Mouse (Mus musculus) kidney, adult 2 months (tissue): ENCODE data around the gene Atp2a3. TPM values are rescaled to one million over a fixed set of nuclear protein-coding genes. Genes with fewer than 3 reads are reported as not detected.

ENCODE experiments used
- DNase-seq: peaks from one replicate; pipeline ENCODE4 v3.0.0; 2021
- H3K27ac ChIP-seq: fragments of 200-500 bp; 2 replicates; pipeline ENCODE4 v1.5.1; 2012; ENCODE audit warnings: low read depth, low read length, control low read depth, inconsistent platforms; ENCODE audit not compliant: insufficient read depth
- H3K27me3 ChIP-seq: fragments of 200-500 bp; replicated peaks from 2 replicates; pipeline ENCODE4 v1.6.1; 2012; ENCODE audit warnings: mild to moderate bottlenecking, moderate library complexity, low read length, inconsistent platforms; ENCODE audit not compliant: control insufficient read depth, insufficient read depth
- H3K36me3 ChIP-seq: fragments of 200-500 bp; 2 replicates; pipeline ENCODE4 v1.6.1; 2012; ENCODE audit warnings: mild to moderate bottlenecking, moderate library complexity, low read length, inconsistent platforms; ENCODE audit not compliant: control insufficient read depth, insufficient read depth
- H3K4me1 ChIP-seq: fragments of 200-500 bp; 2 replicates; pipeline ENCODE4 v1.6.1; 2011; ENCODE audit warnings: low read length; ENCODE audit not compliant: control insufficient read depth, insufficient read depth
- H3K4me3 ChIP-seq: fragments of 200-500 bp; 2 replicates; pipeline ENCODE4 v1.5.1; 2011; ENCODE audit warnings: mild to moderate bottlenecking, low read depth, low read length, control low read depth; ENCODE audit not compliant: insufficient read depth
- CTCF ChIP-seq: fragments of 200-500 bp; conservative IDR thresholded peaks from 2 replicates; pipeline ENCODE4 v1.5.1; 2011; ENCODE audit warnings: low read depth, mild to moderate bottlenecking, control low read depth, low read length, moderate library complexity, mixed read lengths; ENCODE audit not compliant: insufficient read depth, insufficient read length
- POLR2A ChIP-seq: fragments of 200-500 bp; IDR thresholded peaks from one replicate; pipeline ENCODE4 v1.6.1; 2011; ENCODE audit warnings: low read depth, low read length, control low read depth
- WGBS: fragments of 180-500 bp; shearing (Covaris S2); methylation state at CpG from one replicate; pipeline ENCODE4 v1.1.7; 2018; 5-methylcytosine and 5-hydroxymethylcytosine counted together
- polyA plus RNA-seq: library from polyadenylated mRNA; depleted of rRNA; stranded (reverse); fragments of >200 nt; gene quantifications from 2 replicates; pipeline ENCODE4 v1.2.3, GENCODE M21; 2012

Gene Atp2a3
- polyA plus RNA-seq, 1 experiment: 28.7 TPM

DNA sequence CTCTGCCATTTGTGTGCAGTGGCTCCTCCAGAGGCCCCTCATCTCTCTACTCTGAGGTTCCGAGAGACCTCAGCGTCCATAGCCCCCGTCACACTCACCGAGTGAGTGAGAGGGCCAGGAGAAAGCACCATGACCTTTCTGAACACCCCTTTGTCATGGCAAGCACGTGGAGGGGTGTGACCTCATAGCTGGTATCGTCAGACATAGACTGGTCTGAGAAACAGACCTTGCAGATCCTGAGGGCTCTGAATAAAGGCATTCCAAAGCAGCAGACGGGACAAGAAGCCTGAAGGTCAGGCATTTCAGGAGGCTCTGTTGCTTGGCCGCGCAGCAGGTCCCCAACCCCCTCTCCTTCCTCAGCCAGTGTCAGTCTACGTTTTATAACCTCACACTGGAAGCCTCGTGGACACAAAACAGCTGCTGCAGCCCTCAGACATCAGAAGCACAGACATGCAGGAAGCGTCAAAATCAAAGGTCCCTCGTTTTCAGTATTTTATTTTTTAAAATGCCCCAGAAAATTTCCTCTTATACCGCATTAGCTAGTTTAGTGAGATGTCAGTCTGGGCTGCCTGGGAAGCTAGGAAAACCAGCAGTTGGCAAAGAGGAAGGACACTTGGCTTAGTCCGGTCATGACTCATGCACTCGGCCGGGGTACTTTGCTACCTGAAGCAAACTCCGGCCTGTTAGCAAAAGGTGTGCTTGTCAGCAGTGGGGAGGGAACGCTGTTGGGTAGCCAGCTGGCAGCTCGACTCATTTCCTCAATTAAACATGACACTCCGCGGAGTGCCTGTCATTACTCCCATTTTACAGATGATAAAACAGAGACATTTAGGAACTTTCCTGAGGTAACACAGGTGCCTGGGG, 9.6 kb upstream of the Atp2a3 start:
- Histone ChIP-seq H3K4me3 (no peak overlapping the region), H3K27me3 (no peaks in the 10 kb centered on the region), H3K27ac (peak overlapping the region; percentile 36; the same call in 1 of the 2 replicates), H3K4me1 (peaks cover 23% of the 10 kb centered on the region; the same call in 1 of the 2 replicates), H3K36me3 (no peaks in the 10 kb centered on the region)
- WGBS: 35% methylated on average over 22 of the region's 22 CpGs
- DNase-seq: peak; percentile 54
- TF ChIP-seq CTCF: no peak
- no peak for TF ChIP-seq POLR2A

DNA sequence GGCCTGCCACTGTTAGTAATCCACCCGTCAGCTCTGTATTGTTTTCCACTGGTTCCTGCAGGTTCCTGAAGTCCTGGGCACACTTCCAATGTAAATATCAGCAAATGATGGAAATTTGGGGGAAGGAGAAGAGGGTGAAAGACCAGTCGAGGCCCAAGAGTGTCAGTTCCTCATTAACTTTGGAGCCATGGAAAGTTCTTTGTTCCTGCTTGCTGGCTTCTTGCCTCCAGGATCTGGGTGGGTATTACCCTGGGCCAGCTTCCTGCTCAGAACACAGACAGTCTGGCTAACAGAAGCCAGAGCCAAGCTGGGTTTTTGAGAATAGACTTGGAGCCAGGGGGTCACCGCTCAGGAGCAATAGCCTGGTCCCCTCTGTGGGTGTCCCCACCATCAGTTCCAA, 8.7 kb upstream of the Atp2a3 start:
- DNase-seq: peak; percentile 81
- no peaks in the 10 kb centered on the region for H3K36me3 ChIP-seq
- peak overlapping the region; percentile 47 for H3K27ac ChIP-seq
- WGBS: 29% methylated on average over 3 of the region's 3 CpGs
- H3K27me3 ChIP-seq: no peaks in the 10 kb centered on the region
- no peak overlapping the region for H3K4me3 ChIP-seq
- H3K4me1 ChIP-seq: peaks cover 23% of the 10 kb centered on the region; the same call in 1 of the 2 replicates
- TF ChIP-seq CTCF (no peak), POLR2A (no peak)

DNA sequence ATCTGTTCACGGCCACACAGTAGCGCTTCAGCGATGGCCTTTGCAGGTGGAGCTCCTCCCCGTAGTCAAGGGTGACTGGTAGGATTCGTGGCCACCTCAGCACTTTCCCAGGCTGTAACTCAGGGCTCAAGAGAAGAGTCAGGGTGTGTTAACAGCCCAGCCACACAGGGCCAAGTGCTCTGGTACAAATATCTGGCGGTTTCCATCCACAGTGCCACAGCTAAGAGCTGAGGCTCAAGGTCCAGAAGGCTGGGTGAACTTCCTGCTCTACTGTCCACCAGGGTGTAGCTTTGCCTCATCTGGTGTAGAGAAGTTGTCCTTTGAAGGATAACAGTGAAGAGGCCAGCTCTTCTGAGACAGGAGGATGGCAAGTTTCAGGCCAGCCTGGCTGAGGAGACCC, 8.3 kb upstream of the Atp2a3 start:
- DNase-seq: peak; percentile 43
- 58% methylated on average over 6 of the region's 6 CpGs for WGBS
- TF ChIP-seq CTCF: no peak
- no peak for TF ChIP-seq POLR2A

DNA sequence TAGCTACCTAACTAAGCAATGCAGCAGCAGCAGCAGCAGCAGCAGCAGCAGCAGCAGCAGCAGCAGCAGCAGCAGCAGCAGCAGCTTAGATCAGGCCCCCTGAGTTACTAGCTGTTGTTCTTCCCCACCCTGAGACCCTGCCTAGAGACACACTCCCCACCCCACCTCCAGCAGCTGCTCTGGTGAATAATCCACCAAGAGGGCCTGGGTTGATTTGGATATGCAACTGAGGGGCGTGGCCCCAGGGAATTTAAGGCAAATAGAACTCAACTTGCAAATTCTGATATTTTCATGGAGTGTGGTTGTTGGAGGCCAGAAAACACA, 7.9 kb upstream of the Atp2a3 start:
- 86% methylated on average over 1 of the region's 1 CpGs for WGBS
- DNase-seq: no peak
- peaks cover 23% of the 10 kb centered on the region; the same call in 1 of the 2 replicates for H3K4me1 ChIP-seq

More for the DNA sequence above, 8.3 kb upstream of the Atp2a3 start:
- Histone ChIP-seq H3K27me3 (no peaks in the 10 kb centered on the region), H3K4me1 (peaks cover 23% of the 10 kb centered on the region; the same call in 1 of the 2 replicates), H3K4me3 (no peak overlapping the region), H3K27ac (peak overlapping the region; percentile 47), H3K36me3 (no peaks in the 10 kb centered on the region)

DNA sequence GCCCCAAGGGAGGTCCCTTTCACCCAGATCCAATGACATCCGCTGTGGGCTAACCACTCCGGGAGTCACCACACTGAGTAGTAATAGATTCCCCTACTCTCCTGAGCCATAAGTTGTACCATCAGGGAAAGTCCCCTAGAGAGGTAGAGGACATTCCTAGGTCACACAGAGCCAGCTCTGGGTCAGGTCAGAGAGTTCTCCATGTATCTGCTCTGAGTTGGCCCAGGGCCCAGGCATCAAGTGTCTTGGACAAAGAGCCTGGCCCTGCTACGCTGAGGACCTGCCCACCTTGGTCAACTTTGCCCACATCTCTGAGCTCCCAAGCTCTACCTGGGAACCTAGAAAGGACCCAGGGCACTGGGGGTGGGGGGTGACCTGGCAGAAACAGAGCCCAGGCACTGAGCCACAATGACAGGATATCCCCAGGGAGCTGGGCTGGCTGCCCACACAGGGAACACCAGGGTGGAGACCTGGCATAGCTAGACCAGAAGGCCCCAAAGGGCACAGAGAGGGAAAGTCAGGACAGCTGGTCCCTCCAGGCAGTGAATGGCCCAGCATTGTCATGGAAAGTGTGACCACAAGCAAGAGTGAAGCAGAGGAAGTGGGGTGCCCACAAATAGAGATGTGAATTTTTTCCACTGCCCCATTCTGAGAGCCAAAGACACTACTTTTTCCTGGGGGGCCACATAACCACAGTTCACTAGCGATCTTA, 7.4 kb upstream of the Atp2a3 start:
- WGBS: 44% methylated on average over 4 of the region's 4 CpGs
- Histone ChIP-seq H3K4me1 (peaks cover 23% of the 10 kb centered on the region; the same call in 1 of the 2 replicates), H3K27me3 (no peaks in the 10 kb centered on the region), H3K27ac (peak overlapping the region; percentile 48), H3K4me3 (no peak overlapping the region), H3K36me3 (no peaks in the 10 kb centered on the region)
- peak; percentile 87 for DNase-seq
- no peak for TF ChIP-seq POLR2A
- TF ChIP-seq CTCF: no peak

More for the DNA sequence above, 7.9 kb upstream of the Atp2a3 start:
- Histone ChIP-seq H3K27ac (peak overlapping the region; percentile 48), H3K36me3 (no peaks in the 10 kb centered on the region), H3K27me3 (no peaks in the 10 kb centered on the region), H3K4me3 (no peak overlapping the region)
- TF ChIP-seq POLR2A (no peak), CTCF (no peak)

DNA sequence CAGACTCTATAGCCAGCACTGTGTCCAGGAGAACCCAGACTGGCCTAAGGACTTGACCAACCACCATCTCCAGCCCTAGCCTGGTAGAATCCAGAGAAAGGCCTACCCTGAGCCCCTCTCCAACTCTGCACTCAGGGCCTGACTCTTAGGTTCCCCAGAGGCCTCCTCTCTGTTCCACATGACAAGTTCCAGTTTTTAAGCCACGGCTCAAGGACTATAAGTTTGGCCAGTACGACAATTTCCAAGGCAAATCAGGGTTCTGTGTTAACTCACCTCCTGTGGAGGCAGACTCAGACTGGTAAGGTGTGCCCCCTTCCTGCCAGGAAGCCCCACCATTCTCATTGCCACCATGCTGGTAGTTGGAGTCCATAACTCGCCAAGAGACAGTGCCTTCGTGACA, 6.8 kb upstream of the Atp2a3 start:
- no peaks in the 10 kb centered on the region for H3K27me3 ChIP-seq
- no peak for TF ChIP-seq CTCF
- TF ChIP-seq POLR2A: no peak
- peak overlapping the region; percentile 26; the same call in 1 of the 2 replicates for H3K27ac ChIP-seq
- no peak overlapping the region for H3K4me3 ChIP-seq
- no peaks in the 10 kb centered on the region for H3K36me3 ChIP-seq
- 84% methylated on average over 4 of the region's 4 CpGs for WGBS
- peaks cover 23% of the 10 kb centered on the region; the same call in 1 of the 2 replicates for H3K4me1 ChIP-seq
- DNase-seq: no peak

DNA sequence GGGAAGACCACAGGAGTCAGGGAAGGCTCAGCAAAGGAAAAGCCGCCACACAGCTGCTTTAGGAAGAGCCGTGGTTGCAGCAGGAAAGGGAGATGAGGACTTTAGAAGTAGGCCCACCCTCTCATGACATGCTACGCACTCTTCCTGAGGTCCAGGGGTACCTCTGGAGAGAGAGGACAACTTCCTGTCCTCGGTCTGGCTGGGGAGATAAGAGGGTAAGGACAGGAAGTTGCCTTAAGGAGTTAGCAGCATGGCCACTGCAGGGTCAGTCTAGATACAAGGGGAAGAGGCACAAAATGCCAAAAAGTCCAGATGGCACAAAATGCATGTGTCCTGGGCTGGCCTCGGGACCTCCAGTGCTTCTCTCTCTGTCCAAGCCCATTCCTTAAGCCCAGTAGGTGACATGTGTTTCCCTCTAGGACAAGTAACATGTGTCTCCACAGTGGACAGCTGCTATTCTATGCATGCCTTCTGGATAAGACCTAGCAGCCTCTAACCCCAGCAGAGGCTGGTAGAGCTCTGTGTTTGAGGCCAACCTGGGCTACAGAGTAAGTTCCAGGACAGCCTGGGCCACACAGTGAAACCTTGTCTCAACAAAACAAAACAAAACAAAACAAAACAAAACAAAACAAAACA, 5.5 kb upstream of the Atp2a3 start:
- Histone ChIP-seq H3K4me1 (peaks cover 23% of the 10 kb centered on the region; the same call in 1 of the 2 replicates), H3K27me3 (no peaks in the 10 kb centered on the region), H3K36me3 (no peaks in the 10 kb centered on the region), H3K27ac (peak overlapping the region; percentile 10), H3K4me3 (no peak overlapping the region)
- DNase-seq: peak; percentile 56
- WGBS: 68% methylated on average over 5 of the region's 5 CpGs
- no peak for TF ChIP-seq CTCF
- no peak for TF ChIP-seq POLR2A
